Mouse (Mus musculus) liver, postnatal 0 days (tissue): Measurements from ENCODE around the gene Misp. TPM values are rescaled to one million over a fixed set of nuclear protein-coding genes. Genes with fewer than 3 reads are reported as not detected.

Source experiments
- ATAC-seq: fragments of 200-750 bp; cut with Nextera tagmentation; 2 replicates; pipeline ENCODE4 v1.8.0; 2017; ENCODE audit warnings: mild to moderate bottlenecking, moderate library complexity
- DNase-seq: peaks from one replicate; pipeline ENCODE4 v3.0.0-alpha.2; 2016
- H3K27ac ChIP-seq: fragments of 300-500 bp; sonication (generic); 2 replicates; pipeline ENCODE4 v1.5.1; 2014; ENCODE audit warnings: antibody characterized with exemption, moderate library complexity, mild to moderate bottlenecking, low read depth
- H3K27me3 ChIP-seq: fragments of 300-500 bp; sonication (generic); 2 replicates; pipeline ENCODE4 v1.6.1; 2014; ENCODE audit warnings: low read length, control low read depth, mixed read lengths; ENCODE audit not compliant: insufficient read depth
- H3K36me3 ChIP-seq: fragments of 300-500 bp; sonication (generic); replicated peaks from 2 replicates; pipeline ENCODE4 v1.6.1; 2014; ENCODE audit warnings: mild to moderate bottlenecking, control low read depth, low read length, moderate library complexity, mixed read lengths; ENCODE audit not compliant: insufficient read depth
- H3K4me1 ChIP-seq: fragments of 300-500 bp; sonication (generic); 2 replicates; pipeline ENCODE4 v1.6.1; 2014; ENCODE audit warnings: antibody characterized with exemption, mild to moderate bottlenecking, control low read depth; ENCODE audit not compliant: insufficient read depth
- H3K4me2 ChIP-seq: fragments of 300-500 bp; sonication (generic); 2 replicates; pipeline ENCODE4 v1.6.1; 2014; ENCODE audit warnings: low read depth, mild to moderate bottlenecking, low read length, moderate library complexity, mixed read lengths
- H3K4me3 ChIP-seq: fragments of 300-500 bp; sonication (generic); 2 replicates; pipeline ENCODE4 v1.5.1; 2014; ENCODE audit warnings: low read depth, low read length
- H3K9ac ChIP-seq: fragments of 300-500 bp; sonication (generic); replicated peaks from 2 replicates; pipeline ENCODE4 v1.6.1; 2014; ENCODE audit warnings: mild to moderate bottlenecking, moderate library complexity
- H3K9me3 ChIP-seq: fragments of 300-500 bp; sonication (generic); 2 replicates; pipeline ENCODE4 v1.6.1; 2016; ENCODE audit warnings: mild to moderate bottlenecking, control low read depth, low read length, mixed read lengths
- CTCF ChIP-seq: sonication (generic); IDR thresholded peaks from 2 replicates; pipeline ENCODE4 v1.5.1; 2016; ENCODE audit warnings: antibody characterized with exemption, low read depth
- EP300 ChIP-seq: IDR thresholded peaks from 2 replicates; pipeline ENCODE4 v1.6.1; 2016; ENCODE audit warnings: antibody characterized with exemption, low read depth, mild to moderate bottlenecking
- WGBS: fragments of 180-500 bp; shearing (Covaris S2); extraction: QIAGEN DNeasy Blood & Tissue Kit; methylation state at CpG from one replicate; pipeline ENCODE4 v1.1.7; 2014; ENCODE audit not compliant: insufficient replicate concordance; 5-methylcytosine and 5-hydroxymethylcytosine counted together
- polyA plus RNA-seq: library from polyadenylated mRNA; unstranded; fragments of >200 nt; fragmentation: Nextera tagmentation; extraction: Ambion mirVana; gene quantifications from 2 replicates; pipeline ENCODE4 v1.2.1, GENCODE M21; 2015

Misp gene
- polyA plus RNA-seq, 1 experiment from 2014 or later, result 1.00 TPM

- H3K27me3 ChIP-seq, result no peaks in the 10 kb centered on the region
- H3K4me2 ChIP-seq, result no peak overlapping the region
- H3K4me3 ChIP-seq, result no peak overlapping the region
- peaks cover 3% of the 10 kb centered on the region; the same call in 1 of the 2 replicates for H3K4me1 ChIP-seq
- no peak for TF ChIP-seq CTCF
- no peak for TF ChIP-seq EP300
- 75% methylated on average over 6 of the region's 6 CpGs for WGBS
- no peak for ATAC-seq
- no peaks in the 10 kb centered on the region for H3K9me3 ChIP-seq
- no peak overlapping the region for H3K9ac ChIP-seq
- H3K27ac ChIP-seq, result no peak overlapping the region
- H3K36me3 ChIP-seq, result no peaks in the 10 kb centered on the region
- DNase-seq, result no peak
Measured at GRCm38 (mm10) chr10:79843476-79843875, 22.7 kb downstream of the Misp start.

GRCm38 (mm10) chr10:79846553-79846952, 25.8 kb downstream of the Misp start:
- Histone ChIP-seq H3K4me3 (no peak overlapping the region), H3K27me3 (no peaks in the 10 kb centered on the region), H3K36me3 (no peaks in the 10 kb centered on the region), H3K27ac (no peak overlapping the region), H3K9me3 (no peaks in the 10 kb centered on the region), H3K4me2 (no peak overlapping the region), H3K4me1 (peaks cover 2% of the 10 kb centered on the region), H3K9ac (no peak overlapping the region)
- 57% methylated on average over 5 of the region's 5 CpGs for WGBS
- DNase-seq (no peak), ATAC-seq (no peak)
- no peak for TF ChIP-seq CTCF
- TF ChIP-seq EP300, result no peak

- ATAC-seq, result no peak
- Histone ChIP-seq H3K27me3 (no peaks in the 10 kb centered on the region), H3K4me3 (no peak overlapping the region), H3K36me3 (no peaks in the 10 kb centered on the region), H3K4me1 (peaks cover 26% of the 10 kb centered on the region), H3K4me2 (no peak overlapping the region; the same call in 1 of the 2 replicates), H3K27ac (no peak overlapping the region), H3K9me3 (no peaks in the 10 kb centered on the region), H3K9ac (no peak overlapping the region)
- DNase-seq, result no peak
- no peak for TF ChIP-seq CTCF
- no peak for TF ChIP-seq EP300
- 49% methylated on average over 8 of the region's 8 CpGs for WGBS
Measured at GRCm38 (mm10) chr10:79849941-79850628, 29.3 kb downstream of the Misp start.

- peaks cover 31% of the 10 kb centered on the region for H3K4me1 ChIP-seq
- DNase-seq (no peak), ATAC-seq (no peak)
- H3K9ac ChIP-seq, result peak overlapping the region; percentile 70; the same call in 1 of the 2 replicates
- no peaks in the 10 kb centered on the region for H3K27me3 ChIP-seq
- H3K36me3 ChIP-seq, result peaks cover 3% of the 10 kb centered on the region
- H3K27ac ChIP-seq, result peak overlapping the region; percentile 99
- no peak overlapping the region for H3K4me3 ChIP-seq
- peak overlapping the region; percentile 98; the same call in 1 of the 2 replicates for H3K4me2 ChIP-seq
- H3K9me3 ChIP-seq, result no peaks in the 10 kb centered on the region
- 61% methylated on average over 3 of the region's 3 CpGs for WGBS
- TF ChIP-seq CTCF (no peak), EP300 (no peak)
Measured at GRCm38 (mm10) chr10:79851653-79852052, 30.9 kb downstream of the Misp start.

- Histone ChIP-seq H3K4me2 (peak overlapping the region; percentile 98), H3K4me3 (no peak overlapping the region), H3K27ac (peak overlapping the region; percentile 99), H3K36me3 (peaks cover 8% of the 10 kb centered on the region), H3K9me3 (no peaks in the 10 kb centered on the region), H3K9ac (peak overlapping the region; percentile 70), H3K27me3 (no peaks in the 10 kb centered on the region), H3K4me1 (peaks cover 37% of the 10 kb centered on the region)
- TF ChIP-seq CTCF (no peak), EP300 (no peak)
- WGBS, result 43% methylated on average over 9 of the region's 9 CpGs
- ATAC-seq (no peak), DNase-seq (peak; percentile 32)
Measured at GRCm38 (mm10) chr10:79852107-79852789, 31.5 kb downstream of the Misp start.

GRCm38 (mm10) chr10:79852827-79853226, 32.0 kb downstream of the Misp start:
- peak; percentile 17 for DNase-seq
- H3K9ac ChIP-seq, result peak overlapping the region; percentile 70
- ATAC-seq, result no peak
- peak overlapping the region; percentile 98 for H3K4me2 ChIP-seq
- H3K4me3 ChIP-seq, result peak overlapping the region; percentile 57
- WGBS, result 25% methylated on average over 8 of the region's 8 CpGs
- peaks cover 42% of the 10 kb centered on the region for H3K4me1 ChIP-seq
- H3K27me3 ChIP-seq, result no peaks in the 10 kb centered on the region
- H3K9me3 ChIP-seq, result no peaks in the 10 kb centered on the region
- TF ChIP-seq CTCF (no peak), EP300 (no peak)
- peak overlapping the region; percentile 99 for H3K27ac ChIP-seq
- H3K36me3 ChIP-seq, result peaks cover 13% of the 10 kb centered on the region
